Mouse (Mus musculus) MEL (cell line): Measurements from ENCODE around the gene Tarm1. TPM values are rescaled to one million over a fixed set of nuclear protein-coding genes. Genes with fewer than 3 reads are reported as not detected.

Source experiments
- DNase-seq: peaks from one replicate; pipeline ENCODE4 v3.0.0; 2011; ENCODE audit warnings: low read depth, low spot score
- H3K27ac ChIP-seq: 2 replicates; pipeline ENCODE4 v1.5.1; 2012; ENCODE audit warnings: low read depth, mild to moderate bottlenecking, control low read depth, low read length, moderate library complexity; ENCODE audit not compliant: control insufficient read depth
- H3K27me3 ChIP-seq, 2 experiments: fragments of 150-350 bp in 1 of 2; sonication (generic) in 1 of 2; 2 replicates each; pipeline ENCODE4 v1.6.1; 2012; ENCODE audit warnings: low read length in 2 of 2, mild to moderate bottlenecking in 2 of 2, improper control_type of control experiment in 1 of 2, moderate library complexity in 1 of 2; ENCODE audit not compliant: insufficient read depth in 2 of 2, control insufficient read depth in 1 of 2
- H3K36me3 ChIP-seq, 2 experiments: 2 replicates each; pipeline ENCODE4 v1.6.1; 2012 to 2014; ENCODE audit warnings: low read length in 2 of 2, improper control_type of control experiment in 1 of 2, inconsistent platforms in 1 of 2, mild to moderate bottlenecking in 1 of 2; ENCODE audit not compliant: insufficient read depth in 2 of 2, control insufficient read depth in 1 of 2
- H3K4me1 ChIP-seq, 2 experiments: fragments of 150-350 bp in 1 of 2; sonication (generic) in 1 of 2; 2 replicates each; pipeline ENCODE4 v1.6.1; 2012; ENCODE audit warnings: low read length in 2 of 2, improper control_type of control experiment in 1 of 2, mild to moderate bottlenecking in 1 of 2; ENCODE audit not compliant: insufficient read depth in 2 of 2, control insufficient read depth in 1 of 2
- H3K4me3 ChIP-seq, 2 experiments: fragments of 150-350 bp in 1 of 2; sonication (generic) in 1 of 2; 2 replicates each; pipeline ENCODE4 v1.5.1; 2012; ENCODE audit warnings: low read depth in 2 of 2, low read length in 2 of 2, mild to moderate bottlenecking in 2 of 2, moderate library complexity in 2 of 2, control low read depth in 1 of 2, improper control_type of control experiment in 1 of 2; ENCODE audit not compliant: control insufficient read depth in 1 of 2, insufficient read depth in 1 of 2
- H3K79me2 ChIP-seq: 2 replicates; pipeline ENCODE4 v1.6.1; 2012; ENCODE audit warnings: mild to moderate bottlenecking, low read length, moderate library complexity; ENCODE audit not compliant: control insufficient read depth, poor library complexity, insufficient read depth
- H3K9ac ChIP-seq: 2 replicates; pipeline ENCODE4 v1.6.1; 2012; ENCODE audit warnings: low read depth, mild to moderate bottlenecking, control low read depth, low read length, moderate library complexity; ENCODE audit not compliant: control insufficient read depth, poor library complexity, severe bottlenecking
- H3K9me3 ChIP-seq: fragments of 150-350 bp; sonication (generic); replicated peaks from 2 replicates; pipeline ENCODE4 v1.6.1; 2012; ENCODE audit warnings: mild to moderate bottlenecking, low read length, improper control_type of control experiment, moderate library complexity; ENCODE audit not compliant: insufficient read depth
- BHLHE40 ChIP-seq: IDR thresholded peaks from 2 replicates; pipeline ENCODE4 v1.6.1; 2012; ENCODE audit warnings: low read depth, mild to moderate bottlenecking, inconsistent platforms, low read length, improper control_type of control experiment, borderline replicate concordance
- CHD1 ChIP-seq: IDR thresholded peaks from 2 replicates; pipeline ENCODE4 v1.6.1; 2012; ENCODE audit warnings: low read depth, mild to moderate bottlenecking, inconsistent platforms, low read length, improper control_type of control experiment
- HCFC1 ChIP-seq: IDR thresholded peaks from 2 replicates; pipeline ENCODE4 v1.6.1; 2012; ENCODE audit warnings: low read depth, mild to moderate bottlenecking, inconsistent platforms, low read length, improper control_type of control experiment, moderate library complexity
- JUND ChIP-seq: IDR thresholded peaks from 2 replicates; pipeline ENCODE4 v1.6.1; 2011; ENCODE audit warnings: low read depth, mild to moderate bottlenecking, improper control_type of control experiment, low read length
- KAT2A ChIP-seq: conservative IDR thresholded peaks from 2 replicates; pipeline ENCODE4 v1.6.1; 2012; ENCODE audit warnings: low read depth, low read length, improper control_type of control experiment, inconsistent platforms
- MYB ChIP-seq: IDR thresholded peaks from 2 replicates; pipeline ENCODE4 v1.6.1; 2011; ENCODE audit warnings: mild to moderate bottlenecking, low read depth, low read length, improper control_type of control experiment
- MYC ChIP-seq: IDR thresholded peaks from 2 replicates; pipeline ENCODE4 v1.6.1; 2011; ENCODE audit warnings: low read depth, mild to moderate bottlenecking, low read length, improper control_type of control experiment, moderate library complexity
- NRF1 ChIP-seq: IDR thresholded peaks from 2 replicates; pipeline ENCODE4 v1.6.1; 2014; ENCODE audit warnings: low read depth, mild to moderate bottlenecking, inconsistent platforms, low read length, improper control_type of control experiment, moderate library complexity; ENCODE audit not compliant: poor library complexity, insufficient read depth, severe bottlenecking
- RCOR1 ChIP-seq: IDR thresholded peaks from 2 replicates; pipeline ENCODE4 v1.6.1; 2012; ENCODE audit warnings: low read depth, mild to moderate bottlenecking, inconsistent platforms, low read length, improper control_type of control experiment
- TBP ChIP-seq: IDR thresholded peaks from 2 replicates; pipeline ENCODE4 v1.8.0; 2011; ENCODE audit warnings: low read depth, low read length, improper control_type of control experiment
- UBTF ChIP-seq: IDR thresholded peaks from 2 replicates; pipeline ENCODE4 v1.6.1; 2012; ENCODE audit warnings: low read depth, mild to moderate bottlenecking, inconsistent platforms, low read length, improper control_type of control experiment, moderate library complexity, borderline replicate concordance; ENCODE audit not compliant: insufficient read depth
- USF2 ChIP-seq, 2 experiments: IDR thresholded peaks; 2 replicates each; pipeline ENCODE4 v1.6.1; 2011 to 2012; ENCODE audit warnings: improper control_type of control experiment in 2 of 2, low read length in 2 of 2, borderline replicate concordance in 1 of 2, inconsistent platforms in 1 of 2, low read depth in 1 of 2, mild to moderate bottlenecking in 1 of 2; ENCODE audit not compliant: insufficient read depth in 1 of 2
- ZC3H11A ChIP-seq: IDR thresholded peaks from 2 replicates; pipeline ENCODE4 v1.6.1; 2012; ENCODE audit warnings: low read depth, mild to moderate bottlenecking, inconsistent platforms, low read length, improper control_type of control experiment
- ZKSCAN1 ChIP-seq: IDR thresholded peaks from 2 replicates; pipeline ENCODE4 v1.6.1; 2012; ENCODE audit warnings: low read depth, mild to moderate bottlenecking, inconsistent platforms, low read length, improper control_type of control experiment, moderate library complexity
- ZMIZ1 ChIP-seq: IDR thresholded peaks from 2 replicates; pipeline ENCODE4 v1.6.1; 2012; ENCODE audit warnings: low read depth, mild to moderate bottlenecking, inconsistent platforms, low read length, improper control_type of control experiment, moderate library complexity
- polyA plus RNA-seq, 2 experiments: library from polyadenylated mRNA; stranded (reverse) in 1 of 2; unstranded in 1 of 2; fragments of >175 nt in 1 of 2; fragments of >200 nt in 1 of 2; gene quantifications; 2 replicates each; pipeline versions ENCODE4 v1.2.1 to v1.2.4; 2012; ENCODE audit warnings: low replicate concordance in 2 of 2, low read depth in 1 of 2; ENCODE audit not compliant: insufficient read length in 2 of 2, insufficient read depth in 1 of 2, missing spikeins in 1 of 2
- total RNA-seq: library from RNA; depleted of rRNA; stranded (reverse); fragments of 300-350 nt; gene quantifications from 2 replicates; pipeline ENCODE4 v1.2.3, GENCODE M21; 2012; rRNA removed

Gene Tarm1
- total and polyA plus RNA-seq, 3 experiments = 1.1 to 1.7 TPM; not detected in 1

GRCm38 (mm10) chr7:3437941-3438340, 64.5 kb downstream of the Tarm1 start:
- DNase-seq = no peak
- no peak overlapping the region for H3K27ac ChIP-seq
- no peak overlapping the region for H3K4me3 ChIP-seq
- peaks cover 0 to 2% of the 10 kb centered on the region in 2 experiments; a peak in 1 of 4 replicates for H3K27me3 ChIP-seq
- no peaks in the 10 kb centered on the region for H3K79me2 ChIP-seq
- no peaks in the 10 kb centered on the region for H3K9me3 ChIP-seq
- no peaks in the 10 kb centered on the region; a peak in 1 of 4 replicates for H3K36me3 ChIP-seq
- H3K4me1 ChIP-seq = peaks cover 0 to 6% of the 10 kb centered on the region in 2 experiments; a peak in 2 of 4 replicates
- no peak overlapping the region for H3K9ac ChIP-seq
- TF ChIP-seq CHD1 = no peak
- no peak for TF ChIP-seq KAT2A
- TF ChIP-seq NRF1 = no peak
- no peak for TF ChIP-seq ZMIZ1
- no peak for TF ChIP-seq MYB
- TF ChIP-seq MYC = no peak
- no peak for TF ChIP-seq BHLHE40
- no peak for TF ChIP-seq TBP
- no peak for TF ChIP-seq USF2 (IDR thresholded peaks at IDR 0.05; ENCODE audit: borderline replicate concordance in 1 of 2, insufficient read depth in 1 of 2, low read depth in 1 of 2, low read length in 2 of 2)
- no peak for TF ChIP-seq ZKSCAN1
- no peak for TF ChIP-seq ZC3H11A
- TF ChIP-seq HCFC1 = no peak
- TF ChIP-seq JUND = no peak
- TF ChIP-seq RCOR1 = no peak
- no peak for TF ChIP-seq UBTF

Other genes starting within 250 kb of the Tarm1 start
- 0.62 and 1.3 TPM in 2 replicates for gene Myadm, start 213.5 kb downstream of the Tarm1 start, total RNA-seq
- gene Myadm, start 213.5 kb downstream of the Tarm1 start, polyA plus RNA-seq = 1 to 10 TPM in 1 of 2 experiments, not detected in 1; 7.4 TPM
- gene Prkcg, start 213.4 kb downstream of the Tarm1 start, total RNA-seq = not detected in 2 replicates
- gene Prkcg, start 213.4 kb downstream of the Tarm1 start, polyA plus RNA-seq = under 1 TPM in 1 of 2 experiments, not detected in 1; 0.10 TPM
- 0.04 TPM in 1 of 2 replicates, not detected in the other for gene Cacng7, start 169.7 kb downstream of the Tarm1 start, total RNA-seq
- gene Cacng7, start 169.7 kb downstream of the Tarm1 start, polyA plus RNA-seq = under 1 TPM in 1 of 2 experiments, not detected in 1; 0.11 TPM
- 4.6 and 5.6 TPM in 2 replicates for gene Cacng8, start 111.9 kb downstream of the Tarm1 start, total RNA-seq
- 1 to 10 TPM in 1 of 2 experiments, not detected in 1; 9.2 TPM for gene Cacng8, start 111.9 kb downstream of the Tarm1 start, polyA plus RNA-seq
- not detected in 2 replicates for gene Cacng6, start 78.4 kb downstream of the Tarm1 start, total RNA-seq
- under 1 TPM in 1 of 2 experiments, not detected in 1; 0.08 TPM for gene Cacng6, start 78.4 kb downstream of the Tarm1 start, polyA plus RNA-seq
- gene Oscar, start 113.5 kb upstream of the Tarm1 start, total RNA-seq = not detected in 2 replicates
- not detected for gene Oscar, start 113.5 kb upstream of the Tarm1 start, polyA plus RNA-seq
- 177 and 180 TPM in 2 replicates for gene Ndufa3, start 114.7 kb upstream of the Tarm1 start, total RNA-seq
- 100 to 1,000 TPM in 1 of 2 experiments, not detected in 1; 246 TPM for gene Ndufa3, start 114.7 kb upstream of the Tarm1 start, polyA plus RNA-seq
- 35.2 and 42.4 TPM in 2 replicates for gene Tfpt, start 127.3 kb upstream of the Tarm1 start, total RNA-seq
- gene Tfpt, start 127.3 kb upstream of the Tarm1 start, polyA plus RNA-seq = 10 to 100 TPM in 1 of 2 experiments, not detected in 1; 50.0 TPM
- 146 and 147 TPM in 2 replicates for gene Prpf31, start 127.4 kb upstream of the Tarm1 start, total RNA-seq
- 100 to 1,000 TPM; 187 to 334 TPM for gene Prpf31, start 127.4 kb upstream of the Tarm1 start, polyA plus RNA-seq
- gene Cnot3, start 142.6 kb upstream of the Tarm1 start, total RNA-seq = 16.9 and 17.4 TPM in 2 replicates
- gene Cnot3, start 142.6 kb upstream of the Tarm1 start, polyA plus RNA-seq = 100 to 1,000 TPM in 1 of 2 experiments, 10 to 100 TPM in 1; 86.6 to 118 TPM
- 8.3 and 11.0 TPM in 2 replicates for gene Leng1, start 163.2 kb upstream of the Tarm1 start, total RNA-seq
- 10 to 100 TPM in 1 of 2 experiments, not detected in 1; 11.3 TPM for gene Leng1, start 163.2 kb upstream of the Tarm1 start, polyA plus RNA-seq
- gene Tmc4, start 174.9 kb upstream of the Tarm1 start, total RNA-seq = 2.0 and 2.7 TPM in 2 replicates
- gene Tmc4, start 174.9 kb upstream of the Tarm1 start, polyA plus RNA-seq = 10 to 100 TPM in 1 of 2 experiments, not detected in 1; 16.8 TPM
- 16.0 and 17.1 TPM in 2 replicates for gene Tsen34, start 190.2 kb upstream of the Tarm1 start, total RNA-seq
- gene Tsen34, start 190.2 kb upstream of the Tarm1 start, polyA plus RNA-seq = 10 to 100 TPM in 1 of 2 experiments, not detected in 1; 21.7 TPM
- 31.1 and 33.9 TPM in 2 replicates for gene Mboat7, start 190.9 kb upstream of the Tarm1 start, total RNA-seq
- 100 to 1,000 TPM in 1 of 2 experiments, not detected in 1; 113 TPM for gene Mboat7, start 190.9 kb upstream of the Tarm1 start, polyA plus RNA-seq
- gene Rps9, start 201.4 kb upstream of the Tarm1 start, total RNA-seq = 2,912 and 2,921 TPM in 2 replicates
- gene Rps9, start 201.4 kb upstream of the Tarm1 start, polyA plus RNA-seq = 1,000 to 10,000 TPM in 1 of 2 experiments, not detected in 1; 2,284 TPM
- gene Pirb, start 217.8 kb upstream of the Tarm1 start, total RNA-seq = 0.12 and 0.20 TPM in 2 replicates
- gene Pirb, start 217.8 kb upstream of the Tarm1 start, polyA plus RNA-seq = under 1 TPM in 1 of 2 experiments, not detected in 1; 0.56 TPM